Mouse (Mus musculus) ZHBTc4 (cell line): ENCODE measurements around the gene Gm21943.
"Not testable (repeated sequence)": the region's sequence is repeated elsewhere in the genome, so short reads cannot be mapped to it uniquely, and the experiment has no call there.

ENCODE experiments used
- DNase-seq: peaks from one replicate; pipeline ENCODE4 v3.0.0-alpha.2; 2011; ENCODE audit warnings: low read depth, low spot score

The Gm21943 gene

DNA sequence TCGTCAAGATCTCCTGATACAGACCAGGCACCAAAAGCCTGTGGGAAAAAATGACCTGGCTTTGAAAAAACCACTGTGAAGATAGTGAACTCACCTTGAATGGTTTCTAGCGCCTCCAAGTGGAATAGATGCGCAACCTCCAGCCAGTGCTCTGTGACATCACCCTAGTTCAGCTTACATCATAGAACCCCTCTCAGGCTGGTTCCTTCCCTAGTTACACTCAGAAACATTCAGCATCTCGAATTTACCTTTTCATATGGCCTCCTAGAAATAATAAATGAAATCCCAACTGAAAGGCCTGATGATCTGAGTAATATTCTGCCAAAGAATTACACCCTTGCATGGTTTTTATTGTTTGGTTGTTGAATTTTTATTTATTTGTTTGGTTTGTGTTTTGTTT is at the start of gene Gm21943:
TSS of gene Gm21943 (minus strand) at position 101 of the 400 bp plus-strand sequence.
- DNase-seq = not testable (repeated sequence)
